Mouse (Mus musculus) thymus, adult 2 months (tissue): Measurements from ENCODE around the gene Med19. TPM values are rescaled to one million over a fixed set of nuclear protein-coding genes. Genes with fewer than 3 reads are reported as not detected.

Experiments
- DNase-seq: peaks from one replicate; pipeline ENCODE4 v3.0.0; 2021
- H3K27ac ChIP-seq: fragments of 200-500 bp; 2 replicates; pipeline ENCODE4 v1.5.1; 2012; ENCODE audit warnings: low read length, control low read depth; ENCODE audit not compliant: control insufficient read depth, insufficient read depth
- H3K27me3 ChIP-seq: fragments of 200-500 bp; 2 replicates; pipeline ENCODE4 v1.6.1; 2012; ENCODE audit warnings: mild to moderate bottlenecking, low read length, moderate library complexity, mixed read lengths; ENCODE audit not compliant: control insufficient read depth, insufficient read depth
- H3K36me3 ChIP-seq: fragments of 200-500 bp; 2 replicates; pipeline ENCODE4 v1.6.1; 2012; ENCODE audit warnings: mild to moderate bottlenecking, low read length, moderate library complexity; ENCODE audit not compliant: control insufficient read depth, insufficient read depth
- H3K4me1 ChIP-seq: fragments of 200-500 bp; replicated peaks from 2 replicates; pipeline ENCODE4 v1.6.1; 2012; ENCODE audit warnings: low read length; ENCODE audit not compliant: control insufficient read depth, insufficient read depth
- H3K4me3 ChIP-seq: fragments of 200-500 bp; 2 replicates; pipeline ENCODE4 v1.5.1; 2012; ENCODE audit warnings: mild to moderate bottlenecking, low read length, control low read depth, moderate library complexity; ENCODE audit not compliant: control insufficient read depth, insufficient read depth
- CTCF ChIP-seq: fragments of 200-500 bp; IDR thresholded peaks from 2 replicates; pipeline ENCODE4 v1.5.1; 2012; ENCODE audit warnings: mild to moderate bottlenecking, control low read depth, low read length, moderate library complexity, borderline replicate concordance; ENCODE audit not compliant: control insufficient read depth, poor library complexity, insufficient read depth; ENCODE audit errors: extremely low read depth
- POLR2A ChIP-seq: fragments of 200-500 bp; IDR thresholded peaks from 2 replicates; pipeline ENCODE4 v1.6.1; 2012; ENCODE audit warnings: mild to moderate bottlenecking, low read length, control low read depth, moderate library complexity; ENCODE audit not compliant: control insufficient read depth, poor library complexity, insufficient read depth; ENCODE audit errors: extremely low read depth
- WGBS: fragments of 180-500 bp; shearing (Covaris S2); methylation state at CpG from one replicate; pipeline ENCODE4 v1.1.7; 2018; 5-methylcytosine and 5-hydroxymethylcytosine counted together
- polyA plus RNA-seq: library from polyadenylated mRNA; depleted of rRNA; stranded (reverse); fragments of >200 nt; gene quantifications from 2 replicates; pipeline ENCODE4 v1.2.3, GENCODE M21; 2012; rRNA removed

The Med19 gene
- polyA plus RNA-seq, 1 experiment = 10.6 TPM

DNA sequence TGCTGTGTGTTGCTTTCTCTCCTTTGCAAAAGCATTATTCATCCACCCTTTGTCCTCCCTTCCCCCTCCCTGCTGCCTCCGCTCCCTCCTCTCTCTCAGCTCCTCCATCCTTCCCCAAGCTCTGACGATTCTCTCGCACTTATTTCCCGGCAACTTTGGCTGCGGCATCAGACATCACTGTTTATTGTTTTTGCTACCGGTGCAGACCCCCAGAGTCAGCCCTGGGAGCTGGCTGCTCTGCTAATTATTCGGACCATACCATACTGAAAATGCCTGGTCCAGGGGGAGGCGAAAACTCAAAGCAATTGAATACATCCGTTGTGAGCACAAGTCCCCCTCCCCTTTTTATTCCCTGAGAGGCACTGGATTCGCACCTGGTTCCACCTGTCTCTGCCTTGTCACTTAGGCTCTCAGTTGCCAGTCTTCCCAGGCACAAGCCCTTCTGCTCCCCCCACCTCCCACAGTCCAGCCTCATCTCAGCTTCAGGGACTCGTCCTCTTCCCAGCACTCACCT lies 56.2 kb downstream of the Med19 start:
- H3K4me1 ChIP-seq = no peaks in the 10 kb centered on the region
- DNase-seq = no peak
- no peak overlapping the region for H3K27ac ChIP-seq
- peaks cover 14% of the 10 kb centered on the region; the same call in 1 of the 2 replicates for H3K27me3 ChIP-seq
- TF ChIP-seq CTCF (no peak), POLR2A (no peak)
- WGBS = 7% methylated on average over 11 of the region's 11 CpGs
- H3K4me3 ChIP-seq = no peak overlapping the region
- H3K36me3 ChIP-seq = no peaks in the 10 kb centered on the region

DNA sequence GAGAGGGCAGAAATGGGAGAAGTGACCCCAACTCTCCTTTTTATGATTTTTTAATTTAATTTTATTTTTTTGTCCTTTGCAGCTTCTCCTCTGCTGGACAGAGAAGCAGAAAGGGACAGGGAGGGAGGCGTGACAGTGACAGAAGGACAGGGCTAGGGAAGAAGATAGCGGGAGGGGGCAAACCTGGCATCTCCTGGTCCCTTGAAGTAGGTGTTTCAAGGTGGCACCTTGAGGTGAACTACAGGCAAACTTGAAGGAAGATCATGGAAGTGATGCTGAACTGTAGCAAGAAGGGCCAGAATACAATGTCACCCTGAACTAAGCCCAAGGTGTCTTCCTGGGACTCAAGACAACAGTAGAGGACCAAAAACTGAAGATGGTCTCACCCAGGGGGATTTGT lies 56.7 kb downstream of the Med19 start:
- no peak for DNase-seq
- TF ChIP-seq POLR2A = no peak
- TF ChIP-seq CTCF = no peak
- Histone ChIP-seq H3K36me3 (no peaks in the 10 kb centered on the region), H3K27me3 (peaks cover 14% of the 10 kb centered on the region; the same call in 1 of the 2 replicates), H3K27ac (no peak overlapping the region), H3K4me1 (no peaks in the 10 kb centered on the region), H3K4me3 (no peak overlapping the region)
- WGBS = 29% methylated on average over 2 of the region's 2 CpGs

DNA sequence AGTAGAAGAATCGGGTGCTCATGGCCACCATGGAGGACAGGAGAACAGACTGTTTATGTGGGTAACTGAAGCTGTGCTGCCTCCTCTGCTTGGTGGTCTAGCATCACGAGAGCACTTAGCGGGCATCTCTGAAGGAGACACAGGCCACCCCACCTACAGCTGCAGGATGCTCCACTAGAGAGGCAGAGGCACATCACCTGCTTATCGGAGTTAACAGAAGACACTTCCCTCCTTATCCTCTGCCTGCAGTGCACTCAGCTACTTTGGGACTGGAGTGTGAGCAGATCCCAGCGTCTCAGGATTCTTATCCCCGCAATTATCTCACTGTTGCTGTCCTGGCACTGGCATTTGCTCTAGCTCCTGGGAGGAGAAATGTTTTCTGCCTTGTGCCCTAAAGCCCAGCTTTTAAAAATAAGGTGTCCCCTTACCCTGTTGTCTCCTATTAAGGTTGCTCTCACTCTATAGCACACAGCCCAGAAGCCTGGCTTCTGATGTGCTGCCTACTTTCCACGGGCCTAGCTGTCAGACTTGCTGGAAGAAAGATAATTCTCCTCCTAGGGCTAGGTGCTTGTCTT lies 57.2 kb downstream of the Med19 start:
- DNase-seq = no peak
- Histone ChIP-seq H3K27me3 (peaks cover 16% of the 10 kb centered on the region; the same call in 1 of the 2 replicates), H3K27ac (no peak overlapping the region), H3K4me3 (no peak overlapping the region), H3K36me3 (no peaks in the 10 kb centered on the region), H3K4me1 (no peaks in the 10 kb centered on the region)
- 29% methylated on average over 7 of the region's 7 CpGs for WGBS
- TF ChIP-seq POLR2A (no peak), CTCF (no peak)

DNA sequence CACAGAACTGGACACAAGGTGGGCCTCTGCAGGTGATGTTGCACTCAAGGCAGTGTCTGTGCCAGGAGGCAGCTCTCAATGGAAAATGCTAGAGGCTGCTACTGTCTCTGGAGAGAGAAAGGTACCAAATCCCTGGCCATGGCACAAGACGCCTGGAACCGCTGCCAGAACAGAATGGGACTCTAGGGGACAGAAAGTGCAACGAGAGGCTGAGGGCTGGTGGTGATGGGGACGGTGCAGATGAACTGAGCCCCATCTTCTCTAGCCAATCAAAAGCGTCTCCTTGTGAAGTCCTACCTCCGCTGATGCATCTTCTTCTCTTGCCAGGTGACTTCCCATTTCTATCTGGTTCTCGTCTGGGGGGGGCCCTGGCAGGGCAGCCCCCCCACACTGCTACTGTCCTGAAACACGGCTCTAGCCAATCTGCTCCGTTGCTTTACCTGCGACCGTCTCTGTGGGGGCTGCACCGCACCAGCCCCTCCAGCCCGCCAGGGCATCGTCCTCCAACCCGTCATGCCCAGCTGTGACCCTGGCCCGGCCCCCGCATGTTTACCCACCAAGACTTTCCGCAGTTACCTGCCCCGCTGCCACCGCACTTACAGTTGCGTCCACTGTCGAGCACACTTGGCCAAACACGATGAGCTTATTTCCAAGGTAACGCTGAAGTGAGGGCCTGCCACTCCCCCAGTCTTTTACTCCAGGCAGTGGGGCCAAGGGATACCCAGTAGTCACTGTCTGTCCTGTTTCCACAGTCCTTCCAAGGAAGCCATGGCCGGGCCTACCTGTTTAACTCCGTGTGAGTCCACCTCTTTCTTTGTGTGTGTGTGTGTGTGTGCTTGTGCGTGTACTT lies 58.3 kb downstream of the Med19 start:
- H3K27ac ChIP-seq = no peak overlapping the region
- H3K4me3 ChIP-seq = no peak overlapping the region
- WGBS = 25% methylated on average over 27 of the region's 27 CpGs
- H3K36me3 ChIP-seq = no peaks in the 10 kb centered on the region
- H3K27me3 ChIP-seq = peaks cover 17% of the 10 kb centered on the region; the same call in 1 of the 2 replicates
- H3K4me1 ChIP-seq = no peaks in the 10 kb centered on the region
- DNase-seq = no peak
- TF ChIP-seq CTCF = no peak
- TF ChIP-seq POLR2A = no peak

DNA sequence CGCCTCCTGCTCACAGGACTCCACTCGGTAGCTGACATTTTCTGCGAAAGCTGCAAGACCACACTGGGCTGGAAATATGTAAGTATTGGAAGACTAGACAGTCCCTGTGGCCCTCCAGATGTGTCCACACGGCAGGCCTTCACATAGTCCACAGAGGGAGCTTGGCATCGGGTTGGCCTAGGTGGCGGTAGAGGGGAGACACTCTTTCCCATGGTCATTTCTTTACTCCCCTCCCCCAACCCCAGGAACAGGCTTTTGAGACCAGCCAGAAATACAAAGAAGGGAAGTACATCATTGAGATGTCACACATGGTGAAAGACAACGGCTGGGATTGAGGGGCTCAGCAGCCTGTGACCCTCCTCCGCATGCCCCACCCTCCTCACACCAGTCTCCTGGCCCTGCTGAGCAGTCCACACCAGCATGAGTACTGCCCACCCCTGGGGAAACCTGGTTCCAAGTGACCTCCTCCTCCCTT lies 59.3 kb downstream of the Med19 start:
- Histone ChIP-seq H3K36me3 (no peaks in the 10 kb centered on the region), H3K4me3 (no peak overlapping the region), H3K4me1 (peaks cover 3% of the 10 kb centered on the region), H3K27ac (no peak overlapping the region), H3K27me3 (peaks cover 17% of the 10 kb centered on the region; the same call in 1 of the 2 replicates)
- 38% methylated on average over 8 of the region's 8 CpGs for WGBS
- no peak for DNase-seq
- TF ChIP-seq CTCF (no peak), POLR2A (no peak)

Other genes starting within 250 kb of the Med19 start
- 1.5 and 2.3 TPM in 2 replicates for gene Tfpi, start 201.6 kb upstream of the Med19 start, polyA plus RNA-seq
- gene Ctnnd1, start 27.6 kb upstream of the Med19 start, polyA plus RNA-seq = 10.5 and 13.6 TPM in 2 replicates
- gene Btbd18, start 19.3 kb upstream of the Med19 start, polyA plus RNA-seq = not detected in 2 replicates
- 172 and 191 TPM in 2 replicates for gene Selenoh, start 7.6 kb upstream of the Med19 start, polyA plus RNA-seq
- not detected in 2 replicates for gene Gm28635, start 361 bp upstream of the Med19 start, polyA plus RNA-seq
- gene Tmx2, start 738 bp downstream of the Med19 start, polyA plus RNA-seq = 50.2 and 53.8 TPM in 2 replicates
- gene Zdhhc5, start 36.8 kb downstream of the Med19 start, polyA plus RNA-seq = 53.6 and 57.1 TPM in 2 replicates
- 25.0 and 29.3 TPM in 2 replicates for gene Clp1, start 48.9 kb downstream of the Med19 start, polyA plus RNA-seq
- gene Ypel4, start 55.7 kb downstream of the Med19 start, polyA plus RNA-seq = 1.2 and 2.0 TPM in 2 replicates
- 0.15 TPM in 1 of 2 replicates, not detected in the other for gene Gm19426, start 65.3 kb downstream of the Med19 start, polyA plus RNA-seq
- 64.6 and 93.7 TPM in 2 replicates for gene Serping1, start 97.0 kb downstream of the Med19 start, polyA plus RNA-seq
- 27.7 and 35.3 TPM in 2 replicates for gene Ube2l6, start 120.4 kb downstream of the Med19 start, polyA plus RNA-seq
- 0.60 and 0.94 TPM in 2 replicates for gene Smtnl1, start 144.2 kb downstream of the Med19 start, polyA plus RNA-seq
- 23.0 and 29.0 TPM in 2 replicates for gene Timm10, start 148.6 kb downstream of the Med19 start, polyA plus RNA-seq
- gene Slc43a1, start 160.4 kb downstream of the Med19 start, polyA plus RNA-seq = 106 and 123 TPM in 2 replicates
- 1.8 and 2.1 TPM in 2 replicates for gene Rtn4rl2, start 208.3 kb downstream of the Med19 start, polyA plus RNA-seq